Comparison of ENCODE assay signal across 9 mouse cellular contexts in genomic region chr11:11873023-11873908, GRCm38 (mm10). TPM values are rescaled to one million over a fixed set of nuclear protein-coding genes. Genes with fewer than 3 reads are reported as not detected.
DNase-seq lines count a peak whose midpoint lies in the region; ATAC-seq and TF ChIP-seq lines count a peak whose summit lies in the region.
"Had no signal": no experiment of that assay in that cellular context is flagged by ENCODE, and none has a peak within 500 bp of the region (broad histone marks: within the 10 kb centered on the region; RNA-seq: fewer than 3 reads in every experiment).

No protein-coding gene starts in this region.

- H3K4me1 ChIP-seq in kidney, embryonic 14.5 days (ENCODE audit: control insufficient read depth, insufficient read depth, low read length) = peaks cover 19% of the 10 kb centered on the region; the same call in 1 of the 2 replicates
- H3K4me1 ChIP-seq in bone marrow, adult 2 months (ENCODE audit: control insufficient read depth, insufficient read depth, low read length) = no peaks in the 10 kb centered on the region; the same call in 1 of the 2 replicates
- peaks cover 11% of the 10 kb centered on the region for H3K4me1 ChIP-seq in hindbrain, embryonic 15.5 days (replicated peaks)
- peaks cover 17% of the 10 kb centered on the region for H3K4me1 ChIP-seq in midbrain, embryonic 15.5 days

- H3K27ac ChIP-seq in kidney, embryonic 14.5 days (ENCODE audit: low read depth, low read length) = peak overlapping the region; percentile 59
- peak overlapping the region; percentile 24; the same call in 1 of the 2 replicates for H3K27ac ChIP-seq in bone marrow, adult 2 months (ENCODE audit: control insufficient read depth, insufficient read depth, low read depth, low read length, poor library complexity)
- H3K27ac ChIP-seq in hindbrain, embryonic 15.5 days (replicated peaks) = peak overlapping the region; percentile 1; the same call in 1 of the 2 replicates
- 0 out of 2 replicates have a peak overlapping the region, but pooled peaks have one; percentile 14 for H3K27ac ChIP-seq in midbrain, embryonic 15.5 days

- no peaks in the 10 kb centered on the region for H3K9me3 ChIP-seq in kidney, embryonic 14.5 days (ENCODE audit: control insufficient read depth, low read length)
- H3K9me3 ChIP-seq in hindbrain, embryonic 15.5 days = no peaks in the 10 kb centered on the region
- no peaks in the 10 kb centered on the region for H3K9me3 ChIP-seq in midbrain, embryonic 15.5 days

- no peaks in the 10 kb centered on the region for H3K36me3 ChIP-seq in kidney, embryonic 14.5 days (ENCODE audit: control insufficient read depth, insufficient read depth, low read length)
- H3K36me3 ChIP-seq in hindbrain, embryonic 15.5 days = no peaks in the 10 kb centered on the region
- H3K36me3 ChIP-seq in midbrain, embryonic 15.5 days (replicated peaks) = no peaks in the 10 kb centered on the region

- TF ChIP-seq POLR2A in bone marrow, adult 2 months (IDR thresholded peaks at IDR 0.05; ENCODE audit: borderline replicate concordance, control insufficient read depth, low read depth, low read length) = no peak

- H3K9ac ChIP-seq in kidney, embryonic 14.5 days (ENCODE audit: low read depth, low read length) = no peak overlapping the region
- H3K9ac ChIP-seq in hindbrain, embryonic 15.5 days = no peak overlapping the region
- no peak overlapping the region for H3K9ac ChIP-seq in midbrain, embryonic 15.5 days

- TF ChIP-seq CTCF in bone marrow, adult 2 months (IDR thresholded peaks at IDR 0.05; ENCODE audit: control insufficient read depth, insufficient read depth, low read length) = no peak

- no peak for DNase-seq in kidney, adult 11 months
- DNase-seq in gastrocnemius, postnatal 25 days = peak; percentile 82
- no peak for DNase-seq in right cerebral cortex, adult 2 months (ENCODE audit: low spot score in 2 of 2)
- no peak for DNase-seq in natural killer cell, adult 2 months (ENCODE audit: low spot score in 2 of 2)

- no peak overlapping the region for H3K4me3 ChIP-seq in kidney, embryonic 14.5 days (ENCODE audit: low read length)
- no peak overlapping the region for H3K4me3 ChIP-seq in bone marrow, adult 2 months (replicated peaks; ENCODE audit: control insufficient read depth, low read depth, low read length)
- H3K4me3 ChIP-seq in hindbrain, embryonic 15.5 days = no peak overlapping the region
- no peak overlapping the region for H3K4me3 ChIP-seq in midbrain, embryonic 15.5 days

- peak; percentile 50; the same call in 1 of the 2 replicates for ATAC-seq in kidney, embryonic 14.5 days (ENCODE audit: low FRiP score, low TSS enrichment)
- ATAC-seq in hindbrain, embryonic 15.5 days (ENCODE audit: low FRiP score, low read depth) = peak; percentile 54; the same call in 1 of the 2 replicates
- ATAC-seq in midbrain, embryonic 15.5 days (replicated peaks) = 0 out of 2 replicates have a peak, but pooled peaks have one; percentile 15

- no peaks in the 10 kb centered on the region for H3K27me3 ChIP-seq in kidney, embryonic 14.5 days (ENCODE audit: control insufficient read depth, insufficient read depth, low read length)
- no peaks in the 10 kb centered on the region for H3K27me3 ChIP-seq in hindbrain, embryonic 15.5 days
- H3K27me3 ChIP-seq in midbrain, embryonic 15.5 days (replicated peaks) = no peaks in the 10 kb centered on the region

- 46% methylated on average over 20 of the region's 20 CpGs for WGBS in kidney, embryonic 14.5 days
- WGBS in bone marrow, adult 2 months = 65% methylated on average over 20 of the region's 20 CpGs
- WGBS in hindbrain, embryonic 15.5 days = 51% methylated on average over 20 of the region's 20 CpGs
- WGBS in midbrain, embryonic 15.5 days = 38% methylated on average over 20 of the region's 20 CpGs

- H3K4me2 ChIP-seq in kidney, embryonic 14.5 days (replicated peaks; ENCODE audit: low read depth, low read length) = no peak overlapping the region
- H3K4me2 ChIP-seq in hindbrain, embryonic 15.5 days = no peak overlapping the region
- H3K4me2 ChIP-seq in midbrain, embryonic 15.5 days = no peak overlapping the region

RNA-seq across cellular contexts. Expression of gene Ddc, which starts 24.7 kb away (rescaled TPM):
- 7.1 and 8.4 TPM in 2 replicates for polyA plus RNA-seq in kidney, embryonic 14.5 days (2014; fragmentation: Nextera tagmentation; extraction: Ambion mirVana)
- polyA plus RNA-seq in bone marrow, adult 2 months (2011; ENCODE audit: insufficient read depth, insufficient read length, low replicate concordance, missing spikeins) = 1.6 and 2.0 TPM in 2 replicates
- 1 to 10 TPM in 1 of 2 experiments, under 1 TPM in 1; 0.94 to 2.5 TPM for total RNA-seq in gastrocnemius, postnatal 25 days (2021)
- polyA plus RNA-seq in hindbrain, embryonic 15.5 days (2015; fragmentation: Nextera tagmentation; extraction: Ambion mirVana) = 8.8 and 9.3 TPM in 2 replicates
- 20.4 and 21.1 TPM in 2 replicates for polyA plus RNA-seq in midbrain, embryonic 15.5 days (2015; fragmentation: Nextera tagmentation; extraction: Ambion mirVana)
- total RNA-seq: common myeloid progenitor, adult 5-6 weeks had no signal

Comparison
In these comparisons a context has a peak if more than half of its experiments do, and no peak if none do; other contexts are left out.
1. H3K27ac ChIP-seq: peak in every context shown above with its lines; median percentile 59 in kidney, embryonic 14.5 days; 24 in bone marrow, adult 2 months; 14 in midbrain, embryonic 15.5 days; 1 in hindbrain, embryonic 15.5 days.